Mouse (Mus musculus) kidney, embryonic 15.5 days (tissue): Measurements from ENCODE around the gene Man2c1. TPM values are rescaled to one million over a fixed set of nuclear protein-coding genes. Genes with fewer than 3 reads are reported as not detected.
A peak's percentile ranks its signal among the peaks of the same experiment; 100 is the strongest.

Source experiments
- ATAC-seq: fragments of 200-750 bp; cut with Nextera tagmentation; replicated peaks from 2 replicates; pipeline ENCODE4 v1.8.0; 2017; ENCODE audit warnings: moderate TSS enrichment; ENCODE audit not compliant: low FRiP score
- H3K27ac ChIP-seq: fragments of 300-500 bp; sonication (generic); 2 replicates; pipeline ENCODE4 v1.5.1; 2015; ENCODE audit warnings: mild to moderate bottlenecking, inconsistent platforms
- H3K27me3 ChIP-seq: fragments of 300-500 bp; sonication (generic); 2 replicates; pipeline ENCODE4 v1.6.1; 2015; ENCODE audit warnings: inconsistent platforms
- H3K36me3 ChIP-seq: fragments of 300-500 bp; sonication (generic); 2 replicates; pipeline ENCODE4 v1.6.1; 2015; ENCODE audit warnings: inconsistent platforms
- H3K4me1 ChIP-seq: fragments of 300-500 bp; sonication (generic); 2 replicates; pipeline ENCODE4 v1.6.1; 2015; ENCODE audit warnings: inconsistent platforms
- H3K4me2 ChIP-seq: fragments of 300-500 bp; sonication (generic); 2 replicates; pipeline ENCODE4 v1.6.1; 2015; ENCODE audit warnings: moderate library complexity, mild to moderate bottlenecking, inconsistent platforms
- H3K4me3 ChIP-seq: fragments of 300-500 bp; sonication (generic); replicated peaks from 2 replicates; pipeline ENCODE4 v1.5.1; 2015; ENCODE audit warnings: mild to moderate bottlenecking, inconsistent platforms
- H3K9ac ChIP-seq: fragments of 300-500 bp; sonication (generic); 2 replicates; pipeline ENCODE4 v1.6.1; 2015; ENCODE audit warnings: mild to moderate bottlenecking, inconsistent platforms
- H3K9me3 ChIP-seq: fragments of 300-500 bp; sonication (generic); replicated peaks from 2 replicates; pipeline ENCODE4 v1.6.1; 2016; ENCODE audit warnings: inconsistent platforms
- WGBS: fragments of 180-500 bp; shearing (Covaris S2); methylation state at CpG from one replicate; pipeline ENCODE4 v1.1.7; 2015; ENCODE audit warnings: mixed read lengths; 5-methylcytosine and 5-hydroxymethylcytosine counted together
- polyA plus RNA-seq: library from polyadenylated mRNA; unstranded; fragments of >200 nt; fragmentation: Nextera tagmentation; extraction: Ambion mirVana; gene quantifications from 2 replicates; pipeline ENCODE4 v1.2.1, GENCODE M21; 2015

Gene Man2c1
- polyA plus RNA-seq, 1 experiment from 2014 or later: 95.2 TPM

DNA sequence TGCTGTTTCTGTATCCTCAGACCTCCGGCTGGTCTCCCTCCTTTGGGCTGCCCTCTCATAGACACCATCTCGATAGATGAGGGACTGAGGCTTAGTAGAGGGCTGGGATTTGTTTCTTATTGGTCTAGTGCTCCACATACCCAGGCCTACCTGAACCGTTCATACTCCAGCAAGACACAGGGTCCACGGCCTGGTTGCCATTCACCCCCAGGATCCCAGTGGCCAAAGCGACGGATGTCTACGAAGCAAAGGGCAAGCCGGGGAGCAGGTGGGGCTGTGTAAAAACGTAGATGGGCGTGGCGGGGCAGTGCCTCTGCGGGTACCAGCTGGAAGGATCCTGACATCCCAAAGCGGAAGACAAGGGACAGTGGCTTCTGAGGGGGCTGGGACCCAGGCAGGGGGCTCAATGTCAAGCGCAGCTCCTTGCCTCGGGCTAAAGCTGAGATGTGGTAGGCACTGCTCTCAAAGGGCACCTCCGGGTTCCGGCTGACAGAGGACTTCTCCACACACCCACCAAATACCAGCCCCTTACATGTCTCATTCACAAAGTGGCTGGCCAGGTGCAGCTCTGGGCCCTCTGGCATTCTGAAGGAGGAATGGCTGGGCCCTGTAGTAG is 16.1 kb downstream of the Man2c1 start:
- Histone ChIP-seq H3K27me3 (no peaks in the 10 kb centered on the region), H3K4me2 (peak overlapping the region; percentile 75), H3K27ac (no peak overlapping the region), H3K4me3 (peak overlapping the region; percentile 59), H3K36me3 (peaks cover 31% of the 10 kb centered on the region), H3K4me1 (peaks cover 16% of the 10 kb centered on the region), H3K9ac (no peak overlapping the region), H3K9me3 (no peaks in the 10 kb centered on the region)
- no peak for ATAC-seq
- 84% methylated on average over 17 of the region's 17 CpGs for WGBS

DNA sequence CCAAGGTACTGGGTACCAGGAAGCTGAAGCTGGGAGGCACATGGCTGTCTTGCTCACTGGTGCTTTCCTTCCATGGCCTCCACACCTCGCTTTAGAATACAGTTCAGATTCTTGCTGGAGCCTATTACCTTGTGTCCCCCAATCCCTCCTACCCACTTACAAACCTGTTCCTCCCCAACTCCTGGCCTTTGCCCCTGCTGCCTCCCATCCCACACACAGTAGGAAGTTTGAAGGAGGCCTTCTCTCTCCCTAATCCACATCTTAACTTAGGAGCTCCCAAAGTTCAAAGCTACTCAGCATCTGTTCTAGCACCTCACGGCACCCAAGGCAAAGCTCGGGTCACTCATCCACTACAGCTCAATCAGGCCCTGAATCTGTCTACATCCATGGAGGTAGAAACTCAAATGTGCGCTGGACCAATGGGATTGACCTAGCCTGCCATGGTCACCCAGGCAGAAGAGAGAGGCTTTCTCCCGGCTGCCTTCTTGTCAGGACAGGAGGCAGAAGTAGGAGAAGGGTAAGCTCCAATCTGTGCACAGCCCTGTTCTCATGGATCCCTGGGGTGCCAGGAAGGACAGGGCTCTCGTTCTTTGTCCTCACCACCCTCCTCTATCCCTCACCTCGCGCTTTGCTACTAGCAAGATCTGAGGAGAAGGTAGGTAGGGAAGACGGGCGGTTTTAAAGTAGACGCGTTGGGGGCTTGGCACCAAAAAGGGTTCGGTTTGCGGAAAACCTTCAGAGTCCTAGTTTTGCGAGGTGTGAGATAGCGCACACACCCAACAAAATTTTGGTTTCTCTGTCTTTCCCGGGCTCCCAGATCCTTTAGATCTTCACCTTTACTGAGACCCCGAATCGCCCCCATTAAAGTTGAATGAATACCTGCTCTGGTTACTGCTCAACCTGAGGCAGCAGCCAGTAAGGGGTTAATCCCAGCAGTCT is 17.0 kb downstream of the Man2c1 start:
- Histone ChIP-seq H3K4me3 (peak overlapping the region; percentile 59), H3K27ac (peak overlapping the region; percentile 93), H3K36me3 (peaks cover 22% of the 10 kb centered on the region; the same call in 1 of the 2 replicates), H3K27me3 (no peaks in the 10 kb centered on the region), H3K4me2 (peak overlapping the region; percentile 75), H3K4me1 (peaks cover 16% of the 10 kb centered on the region), H3K9ac (peak overlapping the region; percentile 50), H3K9me3 (no peaks in the 10 kb centered on the region)
- peak; percentile 23 for ATAC-seq
- 7% methylated on average over 19 of the region's 19 CpGs for WGBS

GRCm38 (mm10) chr9:57148144-57148878 is 17.8 kb downstream of the Man2c1 start, which contains the start of gene Neil1:
TSS of gene Neil1 (minus strand) at chr9:57148305.
- H3K27ac ChIP-seq: peak within 1 kb of the TSS; percentile 93
- H3K9me3 ChIP-seq: no peaks in the 10 kb centered on the region
- peak within 1 kb of the TSS; percentile 50 for H3K9ac ChIP-seq
- H3K36me3 ChIP-seq: peaks cover 15% of the 10 kb centered on the region; the same call in 1 of the 2 replicates
- peaks cover 16% of the 10 kb centered on the region for H3K4me1 ChIP-seq
- H3K4me2 ChIP-seq: peak within 1 kb of the TSS; percentile 75
- ATAC-seq: peak; percentile 92
- H3K27me3 ChIP-seq: no peaks in the 10 kb centered on the region
- 1% methylated on average over 27 of the region's 27 CpGs for WGBS
- H3K4me3 ChIP-seq: peak within 1 kb of the TSS; percentile 59

- Histone ChIP-seq H3K27ac (peak overlapping the region; percentile 93), H3K27me3 (no peaks in the 10 kb centered on the region), H3K4me1 (peaks cover 16% of the 10 kb centered on the region), H3K4me2 (peak overlapping the region; percentile 75), H3K4me3 (peak overlapping the region; percentile 59), H3K36me3 (peaks cover 8% of the 10 kb centered on the region; the same call in 1 of the 2 replicates), H3K9me3 (no peaks in the 10 kb centered on the region), H3K9ac (no peak overlapping the region)
- WGBS: 74% methylated on average over 6 of the region's 6 CpGs
- no peak for ATAC-seq
These were observed 18.5 kb downstream of the Man2c1 start for GRCm38 (mm10) chr9:57149021-57149420.

- H3K4me2 ChIP-seq: no peak overlapping the region
- no peak overlapping the region for H3K27ac ChIP-seq
- H3K27me3 ChIP-seq: no peaks in the 10 kb centered on the region
- 88% methylated on average over 5 of the region's 5 CpGs for WGBS
- no peak overlapping the region for H3K9ac ChIP-seq
- H3K9me3 ChIP-seq: no peaks in the 10 kb centered on the region
- no peak overlapping the region for H3K4me3 ChIP-seq
- H3K36me3 ChIP-seq: peaks cover 9% of the 10 kb centered on the region
- ATAC-seq: no peak
- peaks cover 16% of the 10 kb centered on the region for H3K4me1 ChIP-seq
These were observed 19.7 kb downstream of the Man2c1 start for GRCm38 (mm10) chr9:57150192-57150591.

- Histone ChIP-seq H3K4me2 (no peak overlapping the region), H3K4me1 (peaks cover 17% of the 10 kb centered on the region), H3K4me3 (no peak overlapping the region), H3K27me3 (no peaks in the 10 kb centered on the region), H3K27ac (no peak overlapping the region), H3K9ac (no peak overlapping the region), H3K9me3 (no peaks in the 10 kb centered on the region), H3K36me3 (peaks cover 15% of the 10 kb centered on the region)
- no peak for ATAC-seq
- WGBS: 45% methylated on average over 6 of the region's 6 CpGs
These were observed 21.8 kb downstream of the Man2c1 start for GRCm38 (mm10) chr9:57152331-57152730.

DNA sequence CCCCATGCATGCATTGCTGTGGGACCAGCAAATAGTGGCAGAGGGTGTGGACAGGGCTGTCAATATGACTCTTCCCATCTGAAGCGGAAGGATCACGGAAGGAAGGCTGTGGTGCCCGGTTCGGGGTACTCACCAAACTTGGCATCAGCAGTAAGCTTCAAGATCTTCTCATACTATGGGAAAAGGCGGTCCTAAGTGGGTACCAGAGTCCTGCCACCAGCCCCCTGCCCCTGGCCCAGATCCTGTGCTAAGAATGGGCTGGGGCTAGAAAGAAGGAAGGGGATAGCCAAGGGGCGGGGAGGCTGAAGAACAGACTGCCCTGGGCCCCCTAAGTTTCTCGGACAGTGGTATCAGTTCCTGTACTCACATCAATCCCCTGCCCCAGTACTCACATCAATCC is 25.9 kb downstream of the Man2c1 start:
- no peaks in the 10 kb centered on the region for H3K9me3 ChIP-seq
- peaks cover 15% of the 10 kb centered on the region for H3K36me3 ChIP-seq
- no peaks in the 10 kb centered on the region for H3K27me3 ChIP-seq
- H3K4me1 ChIP-seq: peaks cover 14% of the 10 kb centered on the region
- WGBS: 95% methylated on average over 7 of the region's 7 CpGs
- H3K9ac ChIP-seq: no peak overlapping the region
- no peak for ATAC-seq
- no peak overlapping the region for H3K4me3 ChIP-seq
- no peak overlapping the region for H3K27ac ChIP-seq
- no peak overlapping the region for H3K4me2 ChIP-seq

GRCm38 (mm10) chr9:57156823-57157222 is 26.3 kb downstream of the Man2c1 start:
- H3K9me3 ChIP-seq: no peaks in the 10 kb centered on the region
- ATAC-seq: no peak
- no peak overlapping the region for H3K27ac ChIP-seq
- WGBS: 89% methylated on average over 8 of the region's 8 CpGs
- H3K27me3 ChIP-seq: no peaks in the 10 kb centered on the region
- H3K36me3 ChIP-seq: peaks cover 15% of the 10 kb centered on the region
- 0 out of 2 replicates have a peak overlapping the region, but pooled peaks have one; percentile 89 for H3K4me3 ChIP-seq
- H3K4me2 ChIP-seq: peak overlapping the region; percentile 93; the same call in 1 of the 2 replicates
- peaks cover 14% of the 10 kb centered on the region for H3K4me1 ChIP-seq
- H3K9ac ChIP-seq: no peak overlapping the region

GRCm38 (mm10) chr9:57157499-57157898 is 27.0 kb downstream of the Man2c1 start:
- peak overlapping the region; percentile 76 for H3K9ac ChIP-seq
- WGBS: 33% methylated on average over 13 of the region's 13 CpGs

GRCm38 (mm10) chr9:57158013-57158470 is 27.6 kb downstream of the Man2c1 start, which contains the start of gene Commd4:
TSS of gene Commd4 (minus strand) at chr9:57158331.
- Histone ChIP-seq H3K4me3 (peak within 1 kb of the TSS; percentile 89), H3K27ac (no peak within 1 kb of the TSS), H3K4me2 (peak within 1 kb of the TSS; percentile 93), H3K9me3 (no peaks in the 10 kb centered on the region), H3K9ac (peak within 1 kb of the TSS; percentile 76), H3K36me3 (peaks cover 15% of the 10 kb centered on the region), H3K27me3 (no peaks in the 10 kb centered on the region), H3K4me1 (peaks cover 17% of the 10 kb centered on the region)
- ATAC-seq: peak; percentile 78
- WGBS: under 1% methylated on average over 24 of the region's 24 CpGs

More at GRCm38 (mm10) chr9:57157499-57157898, 27.0 kb downstream of the Man2c1 start:
- no peak for ATAC-seq
- H3K27ac ChIP-seq: no peak overlapping the region
- H3K27me3 ChIP-seq: no peaks in the 10 kb centered on the region
- H3K9me3 ChIP-seq: no peaks in the 10 kb centered on the region
- peak overlapping the region; percentile 93 for H3K4me2 ChIP-seq
- peaks cover 14% of the 10 kb centered on the region for H3K4me1 ChIP-seq
- H3K4me3 ChIP-seq: peak overlapping the region; percentile 89
- H3K36me3 ChIP-seq: peaks cover 15% of the 10 kb centered on the region

GRCm38 (mm10) chr9:57158506-57158905 is 28.0 kb downstream of the Man2c1 start:
- Histone ChIP-seq H3K9me3 (no peaks in the 10 kb centered on the region), H3K9ac (no peak overlapping the region), H3K27me3 (no peaks in the 10 kb centered on the region), H3K27ac (no peak overlapping the region), H3K4me2 (peak overlapping the region; percentile 93), H3K36me3 (peaks cover 15% of the 10 kb centered on the region), H3K4me3 (peak overlapping the region; percentile 89), H3K4me1 (peaks cover 17% of the 10 kb centered on the region)
- WGBS: 33% methylated on average over 11 of the region's 11 CpGs
- no peak for ATAC-seq
